Mouse (Mus musculus) left cerebral cortex, postnatal 14 days (tissue): Measurements from ENCODE around the gene Hnf4a. TPM values are rescaled to one million over a fixed set of nuclear protein-coding genes. Genes with fewer than 3 reads are reported as not detected.
"Not testable (repeated sequence)": the region's sequence is repeated elsewhere in the genome, so short reads cannot be mapped to it uniquely, and the experiment has no call there.

ENCODE experiments used
- DNase-seq, 2 experiments: peaks; one replicate each; pipeline ENCODE4 v3.0.0; 2021 to 2022; ENCODE audit warnings: low spot score in 2 of 2, mixed read lengths in 1 of 2
- intact Hi-C: fragments of 180-260 bp; cut with DNase I; formaldehyde crosslinking; loops from one replicate; pipeline ENCODE4 v1.15.1; 2025
- long read RNA-seq, 2 experiments: library from polyadenylated mRNA; stranded (forward); transcript quantifications; one replicate each; pipeline ENCODE4 v2.0.0; 2021
- total RNA-seq, 2 experiments: library from RNA; stranded (reverse); gene quantifications; 2 replicates each; pipeline ENCODE4 v1.2.3; 2021

Gene Hnf4a
- total RNA-seq: not detected
- long read RNA-seq, experiment 1: 0 reads
- long read RNA-seq, experiment 2: 0 reads

DNA sequence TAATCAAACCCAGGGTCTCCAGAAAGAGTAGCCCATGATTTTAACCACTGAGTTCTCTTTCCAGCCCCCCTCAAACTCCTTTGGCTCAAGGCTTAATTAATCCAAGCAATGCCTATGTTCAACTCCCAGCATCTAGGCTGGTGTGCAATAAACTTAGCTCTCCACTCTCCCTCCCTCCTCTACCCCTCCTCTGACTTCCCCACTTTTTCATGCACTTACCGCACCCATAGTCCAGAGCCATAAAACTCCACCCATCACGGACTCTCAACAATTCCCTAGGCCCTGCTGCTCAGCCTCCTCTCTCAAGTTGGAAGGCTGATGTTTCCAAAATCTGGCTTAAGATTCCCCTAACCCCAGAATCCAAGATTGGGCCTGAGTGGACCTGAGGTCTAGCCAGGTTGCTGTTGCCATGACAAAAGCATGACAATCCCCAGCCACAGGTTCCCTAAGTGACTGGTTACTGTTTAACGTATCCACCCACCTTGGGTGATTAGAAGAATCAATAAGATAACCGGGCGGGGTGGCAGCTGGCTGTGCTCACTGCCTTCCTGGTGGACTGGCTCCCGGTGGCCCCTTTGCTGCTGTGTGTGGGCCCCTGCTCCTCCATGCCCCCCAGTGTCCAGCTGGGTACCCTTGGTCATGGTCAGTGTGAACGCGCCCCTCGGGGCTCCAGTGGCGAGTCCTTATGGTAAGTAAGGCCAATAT lies at the start of gene Hnf4a:
Gene Hnf4a, plus strand, starts transcription at position 509 of the 705 bp plus-strand sequence.
- intact Hi-C loops: no loop called here
- no peak for DNase-seq

DNA sequence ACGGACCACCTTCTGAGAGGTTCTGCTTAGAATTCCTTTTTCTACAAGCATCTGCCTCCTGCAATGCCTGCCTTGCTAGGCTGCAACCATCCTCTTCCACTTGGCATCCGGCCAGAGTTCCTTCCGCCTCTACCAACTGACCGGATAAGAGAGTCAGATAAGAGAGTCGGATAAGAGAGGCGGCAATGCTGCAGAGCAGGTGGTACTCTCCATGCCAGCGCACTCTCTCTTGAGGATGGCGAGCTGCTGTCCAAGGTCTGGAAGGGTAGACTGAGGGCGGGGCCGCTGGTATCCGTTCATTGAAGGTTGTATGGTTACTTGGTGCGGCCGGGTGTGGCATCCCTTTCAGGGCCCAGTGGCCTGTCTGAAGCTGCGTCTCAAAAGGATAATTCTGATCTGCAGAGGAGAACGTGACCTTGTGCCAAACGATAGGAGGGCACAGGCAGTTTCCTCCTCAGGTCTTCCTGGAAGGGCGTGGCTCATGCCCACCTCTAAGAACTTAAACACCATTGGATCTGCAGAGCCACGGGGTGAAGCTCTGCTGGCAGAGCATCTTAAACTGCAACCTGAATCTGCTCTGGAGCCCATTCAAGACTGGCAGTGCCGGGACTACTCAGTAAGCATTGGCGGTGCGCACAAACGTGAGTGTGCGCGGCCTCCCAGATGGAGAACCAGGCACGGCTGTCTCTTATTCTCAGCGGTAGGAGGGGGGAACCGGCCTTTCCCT lies 47.9 kb upstream of the Hnf4a start:
- intact Hi-C loops: no loop called here
- no peak for DNase-seq

DNA sequence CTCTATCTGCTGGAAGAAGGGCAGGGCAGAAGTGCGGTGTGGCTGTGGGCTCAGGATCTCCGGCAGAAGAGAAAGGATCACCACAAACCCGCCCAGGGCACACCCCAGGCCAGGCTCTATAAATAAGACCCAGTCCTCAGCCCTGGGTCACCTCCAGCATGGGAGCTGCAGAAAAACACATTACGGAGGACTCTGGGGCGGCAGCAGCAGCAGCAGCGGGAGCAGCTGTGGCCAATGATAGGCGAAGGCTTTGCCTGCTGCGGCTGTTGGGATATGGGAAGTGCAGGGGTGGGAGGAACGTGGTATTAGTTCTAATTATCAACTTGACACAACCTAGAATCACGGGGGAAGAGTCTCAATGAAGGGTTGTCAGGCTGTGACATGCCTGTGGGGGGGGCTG lies 47.2 kb upstream of the Hnf4a start:
- no peak for DNase-seq
- intact Hi-C loops: no loop called here

DNA sequence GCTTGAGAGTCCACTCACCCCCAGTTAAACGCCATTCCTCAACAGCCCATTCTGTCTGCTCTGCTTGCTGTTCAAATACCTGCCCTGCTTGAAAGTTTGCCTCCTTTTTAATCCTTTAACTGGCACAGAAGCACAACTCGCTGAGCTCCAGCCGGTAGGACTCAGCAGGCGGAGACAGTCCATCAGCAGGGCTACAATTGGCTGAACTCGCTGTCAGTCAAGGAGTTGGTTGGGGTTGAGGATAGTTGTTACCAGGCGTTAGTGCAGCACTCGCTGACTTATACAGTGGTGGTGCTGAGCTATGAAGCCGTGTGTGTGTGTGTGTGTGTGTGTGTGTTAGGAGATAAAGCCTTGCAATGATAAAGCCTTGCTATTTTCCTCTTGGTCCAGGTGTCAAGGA lies 46.0 kb upstream of the Hnf4a start:
- no peak for DNase-seq
- intact Hi-C loops: no loop called here

DNA sequence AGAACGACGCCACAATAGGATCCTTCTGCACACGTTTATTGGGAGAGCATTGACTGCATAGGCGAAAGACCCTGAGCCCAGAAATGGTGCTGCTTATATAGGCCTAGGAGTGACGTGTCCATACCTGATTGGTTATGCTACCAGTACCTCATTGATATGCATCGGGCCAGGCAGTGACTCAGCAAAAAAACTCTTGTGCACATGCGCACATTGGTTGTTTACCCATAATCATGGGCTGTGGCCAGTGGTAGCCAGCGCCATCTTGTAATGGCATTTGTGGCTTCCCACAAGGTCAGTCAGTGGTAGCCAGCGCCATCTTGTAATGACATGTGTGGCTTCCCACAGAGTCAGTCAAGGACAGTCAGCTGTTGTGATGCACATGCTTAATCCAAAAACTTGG lies 45.3 kb upstream of the Hnf4a start:
- DNase-seq, intact Hi-C loops: not testable (repeated sequence)

DNA sequence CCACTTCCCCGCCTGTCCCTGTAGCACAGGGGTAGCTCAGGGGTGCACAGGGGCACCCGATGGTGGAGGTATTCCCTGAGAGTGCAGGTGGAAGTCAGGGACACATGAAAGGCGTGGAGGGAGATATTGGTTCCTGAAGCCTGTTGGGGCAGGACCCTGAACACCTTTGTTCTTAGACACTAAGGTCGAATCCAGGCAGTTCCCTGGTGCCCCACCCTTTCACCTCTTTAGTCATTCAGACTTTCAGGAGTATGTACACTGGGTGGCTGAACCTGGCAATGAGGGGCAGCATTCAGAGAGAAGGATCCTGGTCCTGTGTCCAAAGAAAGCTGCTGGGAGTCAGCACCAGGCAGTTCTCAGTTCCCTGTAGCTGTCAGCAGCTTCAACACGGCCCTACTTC lies 44.2 kb upstream of the Hnf4a start:
- no peak for DNase-seq
- intact Hi-C loops: no loop called here

DNA sequence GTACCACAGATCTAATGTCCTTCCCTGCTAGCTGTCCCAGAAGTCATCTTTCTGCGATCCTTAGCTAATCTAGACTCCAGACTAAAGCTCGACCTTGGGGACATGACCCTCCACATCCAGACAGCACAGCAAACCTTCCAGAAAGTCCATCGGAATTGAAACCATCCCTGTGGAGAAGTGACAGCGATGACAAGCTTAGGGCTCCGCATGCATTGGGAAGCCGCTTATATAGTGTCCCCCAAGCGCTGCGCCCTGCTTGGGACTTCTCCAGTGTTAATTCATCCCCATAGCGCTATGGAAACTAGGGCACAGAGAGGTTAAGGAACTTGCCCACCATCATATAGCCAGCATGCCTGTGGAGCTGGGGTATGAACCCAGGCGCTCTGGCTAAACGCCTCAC lies 43.8 kb upstream of the Hnf4a start:
- intact Hi-C loops: no loop called here
- DNase-seq: no peak

DNA sequence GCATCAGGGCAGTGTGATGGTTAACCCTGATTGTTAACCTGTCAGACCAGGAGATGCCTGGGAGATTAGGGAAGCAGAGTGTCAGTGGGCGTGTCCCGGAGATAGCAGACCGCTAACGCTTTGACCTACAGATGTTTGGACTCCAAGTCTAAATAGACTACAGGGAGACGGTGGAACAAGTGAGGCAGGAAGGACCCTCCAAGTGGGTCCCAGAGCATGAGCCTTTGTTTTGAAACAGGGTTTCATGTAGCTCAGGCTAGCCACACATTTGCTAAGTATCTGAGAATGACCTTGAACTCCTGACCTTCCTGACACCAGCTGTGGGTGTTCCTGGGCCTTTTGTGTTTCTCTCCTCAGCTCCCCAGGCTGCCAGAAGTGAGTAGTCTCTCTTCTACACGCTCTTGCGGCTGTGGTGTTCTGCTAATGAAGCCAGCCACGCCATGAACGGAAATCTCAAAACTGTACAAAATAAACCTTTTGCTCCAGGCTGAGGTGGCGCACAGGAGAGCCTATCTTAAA lies 43.3 kb upstream of the Hnf4a start:
- intact Hi-C loops: no loop called here
- DNase-seq: no peak

DNA sequence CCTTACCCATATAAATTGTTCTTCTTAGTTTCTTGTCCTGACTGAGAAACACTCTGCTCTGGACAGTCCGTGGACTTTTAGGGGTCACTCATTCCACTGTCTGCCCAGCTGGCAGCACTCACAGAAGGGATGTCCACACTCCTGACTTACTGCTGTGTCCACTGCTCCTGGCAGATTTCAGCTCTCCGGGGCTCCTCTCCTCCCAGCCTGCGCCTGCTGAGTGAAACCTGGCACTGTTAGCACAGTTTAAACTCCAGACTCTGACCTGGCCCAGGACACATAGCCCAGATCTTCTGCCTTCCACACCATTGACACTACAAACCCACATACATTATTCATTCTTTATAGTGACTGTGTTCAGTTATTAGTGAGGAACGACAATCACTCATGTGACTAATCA lies 42.6 kb upstream of the Hnf4a start:
- intact Hi-C loops: no loop called here
- no peak for DNase-seq

DNA sequence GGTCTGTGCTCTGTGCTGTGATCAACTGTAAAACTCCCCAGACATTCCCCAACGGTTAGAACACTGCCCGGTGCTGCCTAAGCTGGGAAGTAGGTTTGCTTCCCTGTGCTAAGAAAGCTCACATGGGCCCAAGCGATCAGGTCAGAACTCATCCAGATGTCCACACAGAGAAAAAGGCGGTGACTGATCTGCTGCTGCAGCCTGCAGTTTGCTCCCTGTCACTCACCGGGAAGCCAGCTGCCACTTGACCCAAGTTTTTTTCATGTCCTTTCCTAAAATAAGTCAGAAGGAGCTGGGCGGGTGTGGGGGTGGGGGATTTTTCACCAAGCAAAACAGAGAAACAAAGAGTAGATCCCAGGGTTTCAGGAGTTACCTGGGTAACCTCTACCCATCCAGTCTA lies 42.0 kb upstream of the Hnf4a start:
- DNase-seq: no peak
- intact Hi-C loops: no loop called here

DNA sequence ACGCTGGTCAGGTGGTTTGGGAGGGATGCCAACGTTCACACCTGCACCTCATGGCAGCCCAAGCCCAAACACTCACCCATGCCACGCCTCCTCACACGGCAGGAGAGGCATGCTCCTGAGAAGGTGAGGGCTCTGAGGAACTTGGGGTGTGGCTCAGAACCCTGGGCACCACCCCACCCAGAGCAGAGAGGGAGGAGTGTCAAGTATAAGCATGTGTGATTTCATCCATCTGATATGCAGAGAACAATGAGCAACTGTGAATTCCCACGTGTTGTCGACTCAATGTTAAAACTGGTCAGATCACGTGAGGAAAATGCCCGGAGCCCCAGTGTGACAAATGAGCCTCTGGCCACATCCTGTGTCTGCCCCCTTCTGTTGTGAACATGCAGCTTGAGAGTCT lies 39.8 kb upstream of the Hnf4a start:
- DNase-seq: no peak
- intact Hi-C loops: no loop called here

DNA sequence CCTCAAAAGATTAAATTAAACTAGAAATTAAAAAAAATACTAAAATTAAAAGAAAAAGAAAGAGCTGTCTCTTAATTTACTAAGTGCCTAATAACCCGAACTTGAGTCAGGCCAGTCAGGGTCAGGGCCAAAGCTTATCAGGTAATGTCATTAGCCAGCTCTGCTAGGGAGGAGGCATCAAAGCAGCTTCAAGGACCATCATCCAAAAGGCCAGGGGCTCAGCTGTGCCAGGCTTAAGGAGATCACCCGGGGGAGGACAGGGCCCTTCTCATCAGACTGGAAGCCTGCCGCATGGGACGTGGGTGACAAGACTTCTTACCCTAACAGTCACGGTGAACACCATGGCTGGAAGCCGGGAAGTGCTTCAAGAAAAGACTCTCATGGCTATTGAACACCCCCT lies 39.0 kb upstream of the Hnf4a start:
- intact Hi-C loops: no loop called here
- no peak for DNase-seq

DNA sequence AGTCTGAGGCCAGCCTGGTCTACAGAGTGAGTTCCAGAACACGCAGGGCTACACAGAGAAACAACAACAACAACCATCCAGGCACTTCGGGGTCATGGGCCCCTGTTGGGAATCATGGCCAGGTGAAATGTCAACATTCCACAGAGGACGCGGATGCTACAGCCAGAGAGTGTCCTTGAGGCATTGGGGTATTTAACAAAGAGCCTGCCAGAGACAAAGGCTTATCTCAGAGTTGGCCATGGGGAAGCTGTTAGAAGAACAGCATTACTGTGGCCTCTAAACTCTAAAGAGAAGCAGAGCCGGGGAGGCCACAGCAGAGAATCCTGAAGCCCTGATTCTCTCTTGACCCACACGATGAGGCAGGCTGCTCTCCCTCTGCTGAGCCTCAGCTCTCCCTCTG lies 37.7 kb upstream of the Hnf4a start:
- intact Hi-C loops: no loop called here
- DNase-seq: no peak

DNA sequence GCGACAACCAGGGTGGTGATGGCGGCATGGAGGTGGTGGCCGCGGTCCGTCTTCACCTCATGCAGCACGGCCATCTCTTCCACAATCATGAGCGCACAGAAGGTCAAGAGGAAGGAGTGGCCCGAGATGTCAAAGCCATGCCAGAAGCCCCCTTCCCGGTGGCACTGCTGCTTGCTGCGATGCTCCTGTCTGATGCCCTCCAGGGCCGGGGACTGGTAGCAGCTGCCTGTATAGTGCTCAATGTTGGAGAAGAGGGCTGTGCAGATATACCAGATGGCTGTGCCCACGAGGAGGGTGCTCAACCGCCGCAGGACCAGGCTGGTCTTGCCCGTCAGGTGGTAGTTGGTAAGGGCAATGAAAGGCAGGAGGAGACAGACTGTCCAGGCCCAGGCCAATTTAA lies 36.9 kb upstream of the Hnf4a start:
- intact Hi-C loops: no loop called here
- no peak for DNase-seq

DNA sequence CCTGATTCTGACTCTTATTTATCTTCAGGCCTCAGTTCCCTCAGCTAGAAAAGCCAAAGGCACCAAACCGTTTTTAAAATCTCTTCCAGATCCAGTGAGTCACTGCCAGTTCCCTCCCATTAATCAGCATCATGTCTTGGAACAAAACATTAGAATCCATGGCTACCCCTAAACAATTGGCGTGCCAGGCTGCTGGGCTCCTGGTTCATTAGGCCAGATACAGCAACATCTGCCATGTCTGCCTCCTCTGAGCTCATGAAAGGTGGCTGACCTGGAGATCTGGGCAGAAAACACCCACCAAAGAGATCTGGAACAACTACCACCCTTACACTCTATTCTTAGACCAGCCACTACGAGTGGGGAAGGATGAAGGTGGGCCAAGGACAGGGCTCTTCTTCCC lies 35.5 kb upstream of the Hnf4a start:
- intact Hi-C loops: no loop called here
- DNase-seq: no peak

DNA sequence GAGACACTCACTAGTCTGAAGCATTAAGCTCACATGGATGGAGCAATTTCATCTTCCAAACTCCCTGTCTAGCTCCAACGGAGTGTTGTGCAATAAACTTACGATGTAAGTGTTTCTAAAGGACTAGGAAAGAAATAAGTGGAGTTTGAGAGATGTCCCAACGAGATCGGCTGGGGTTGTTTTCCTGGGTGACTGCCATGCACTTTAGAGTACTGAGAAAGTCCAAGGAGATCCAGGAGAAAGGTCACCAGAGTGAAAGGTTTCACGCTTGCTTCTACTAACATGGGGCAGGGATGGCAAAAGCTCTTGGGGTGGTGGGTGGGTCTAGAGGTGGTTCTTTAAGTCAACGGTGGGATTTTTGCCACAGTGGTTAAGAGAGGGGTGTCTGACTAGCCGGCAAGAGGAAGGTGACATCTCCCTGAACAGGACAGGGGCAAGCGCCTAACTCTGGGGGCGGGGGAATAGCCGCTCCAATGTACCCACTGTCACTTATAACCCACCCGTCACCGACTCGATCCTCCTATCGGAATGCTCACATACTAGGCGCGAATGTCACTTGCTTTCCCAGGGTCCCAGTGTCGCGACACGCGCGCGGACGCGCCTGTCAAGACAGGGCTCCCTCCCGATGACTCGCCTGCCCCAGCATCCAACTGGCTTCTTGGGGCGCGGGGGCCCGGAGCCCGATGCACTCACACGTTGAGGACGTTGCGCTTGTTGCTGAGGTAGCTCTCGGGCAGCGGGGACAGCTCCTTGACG lies 34.7 kb upstream of the Hnf4a start:
- intact Hi-C loops: no loop called here

DNA sequence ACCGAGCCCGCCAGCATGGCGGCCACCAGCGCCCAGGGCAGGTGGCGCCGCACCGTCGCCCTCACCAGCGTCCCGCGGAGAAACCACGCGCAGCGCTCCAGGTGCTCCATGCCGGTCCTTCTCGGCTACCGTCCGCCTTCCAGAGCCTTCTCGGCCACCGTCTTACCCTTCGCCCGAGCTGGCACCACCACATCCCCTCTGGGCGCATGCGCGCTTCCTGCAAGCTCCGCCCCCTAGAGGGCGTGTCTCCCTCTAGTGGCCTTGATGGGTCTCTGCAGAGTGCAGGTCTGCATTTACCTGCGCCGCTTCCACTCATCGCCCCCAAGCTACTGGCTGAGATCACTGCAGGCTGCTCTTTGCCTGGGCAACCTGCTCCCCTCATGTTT lies 34.1 kb upstream of the Hnf4a start, which contains the start of gene Fitm2:
Gene Fitm2, minus strand, starts transcription at position 164 of the 386 bp plus-strand sequence.
- DNase-seq: peak; percentile 96 to 98
- intact Hi-C loops: no loop called here

More for the DNA sequence above, 34.7 kb upstream of the Hnf4a start:
- DNase-seq: no peak

DNA sequence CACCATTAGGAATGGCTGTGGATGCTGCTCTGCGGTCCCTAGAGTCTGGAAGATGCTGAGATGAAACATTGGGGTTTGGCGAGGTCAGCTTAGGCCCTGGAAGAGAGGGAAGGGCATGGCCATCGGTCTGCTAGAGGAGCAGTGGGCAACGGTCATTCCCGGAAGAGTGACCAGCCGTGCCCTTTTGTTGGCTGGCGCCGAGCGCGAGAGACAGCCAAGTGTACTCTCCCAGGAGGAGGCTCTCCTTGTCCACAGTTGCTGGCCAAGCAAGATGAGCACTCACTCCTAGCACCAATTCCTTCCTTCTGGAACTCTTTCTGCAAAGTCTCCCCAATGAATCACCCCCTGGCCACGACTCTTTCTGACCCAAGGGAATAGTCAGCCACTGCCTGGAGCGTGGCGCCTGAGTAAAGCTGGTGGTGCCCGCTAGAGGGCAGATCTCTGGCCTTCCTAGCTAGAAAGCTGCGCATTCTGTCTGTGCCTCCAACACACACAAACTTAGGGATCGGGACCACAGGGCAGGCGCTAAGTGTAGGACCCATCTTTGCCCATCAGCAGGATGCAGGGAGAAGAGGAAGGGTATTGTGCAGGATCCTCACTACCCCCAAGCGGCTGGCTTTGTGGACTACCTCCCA lies 26.3 kb upstream of the Hnf4a start:
- intact Hi-C loops: no loop called here
- no peak for DNase-seq

DNA sequence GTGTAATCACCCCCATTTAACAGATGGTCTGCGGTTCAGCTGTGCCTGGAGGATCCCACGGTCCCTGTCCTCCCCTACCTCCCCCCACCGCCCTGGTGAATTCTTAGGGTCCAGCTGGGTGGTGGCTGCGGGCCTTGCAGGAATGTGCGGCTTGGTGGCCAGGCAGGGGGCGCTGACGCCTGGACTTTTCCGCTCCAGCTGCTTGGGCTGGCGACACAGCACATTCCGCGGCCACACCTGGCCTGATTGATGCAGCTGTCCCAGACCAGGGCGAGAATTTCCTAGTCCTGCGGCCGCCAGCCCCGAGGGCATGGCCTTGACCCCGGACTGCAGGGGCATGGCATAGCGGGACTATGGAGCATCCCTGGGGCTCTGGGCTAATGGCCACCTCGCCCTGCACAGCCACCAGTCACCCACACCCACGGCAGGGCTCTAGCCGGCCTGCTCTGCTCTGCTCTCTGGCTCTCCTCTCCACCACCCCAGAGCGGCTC lies 25.0 kb upstream of the Hnf4a start:
- no peak for DNase-seq
- intact Hi-C loops: no loop called here

DNA sequence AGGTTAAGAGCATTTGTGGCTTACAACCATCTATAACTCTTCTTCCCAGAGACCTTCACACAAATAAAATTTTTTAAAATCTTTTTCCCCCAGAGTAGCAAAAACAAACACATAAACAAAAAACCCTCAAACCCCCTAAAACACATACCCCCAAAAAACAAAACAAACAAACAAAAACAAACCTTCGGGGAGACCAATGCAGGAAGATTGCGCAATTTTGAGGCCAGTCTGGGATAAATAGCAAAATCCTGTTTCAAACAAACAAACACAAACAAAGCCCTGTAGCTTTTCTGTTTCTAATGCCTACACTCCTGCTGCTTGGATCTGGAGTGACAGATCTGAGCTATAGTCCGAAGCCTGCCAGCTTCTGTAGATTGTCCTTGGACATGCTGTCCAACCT lies 19.2 kb upstream of the Hnf4a start:
- intact Hi-C loops: no loop called here
- DNase-seq: no peak
